Mouse (Mus musculus) stomach, embryonic 15.5 days (tissue): ENCODE data around the gene Diaph3. TPM values are rescaled to one million over a fixed set of nuclear protein-coding genes. Genes with fewer than 3 reads are reported as not detected.

Experiments
- ATAC-seq: fragments of 200-750 bp; cut with Nextera tagmentation; 2 replicates; pipeline ENCODE4 v1.8.0; 2017; ENCODE audit warnings: low read depth, moderate number of reproducible peaks, moderate TSS enrichment; ENCODE audit not compliant: insufficient read depth, low FRiP score
- H3K27ac ChIP-seq: fragments of 300-500 bp; sonication (generic); 2 replicates; pipeline ENCODE4 v1.5.1; 2015; ENCODE audit warnings: mild to moderate bottlenecking, inconsistent platforms
- H3K27me3 ChIP-seq: fragments of 300-500 bp; sonication (generic); replicated peaks from 2 replicates; pipeline ENCODE4 v1.6.1; 2015; ENCODE audit warnings: inconsistent platforms
- H3K36me3 ChIP-seq: fragments of 300-500 bp; sonication (generic); 2 replicates; pipeline ENCODE4 v1.6.1; 2015; ENCODE audit warnings: inconsistent platforms
- H3K4me1 ChIP-seq: fragments of 300-500 bp; sonication (generic); 2 replicates; pipeline ENCODE4 v1.6.1; 2015; ENCODE audit warnings: inconsistent platforms
- H3K4me2 ChIP-seq: fragments of 300-500 bp; sonication (generic); 2 replicates; pipeline ENCODE4 v1.6.1; 2015; ENCODE audit warnings: mild to moderate bottlenecking, inconsistent platforms
- H3K4me3 ChIP-seq: fragments of 300-500 bp; sonication (generic); replicated peaks from 2 replicates; pipeline ENCODE4 v1.5.1; 2015; ENCODE audit warnings: inconsistent platforms
- H3K9ac ChIP-seq: fragments of 300-500 bp; sonication (generic); 2 replicates; pipeline ENCODE4 v1.6.1; 2015; ENCODE audit warnings: inconsistent platforms
- H3K9me3 ChIP-seq: fragments of 300-500 bp; sonication (generic); 2 replicates; pipeline ENCODE4 v1.6.1; 2016; ENCODE audit warnings: inconsistent platforms
- WGBS: fragments of 180-500 bp; shearing (Covaris S2); methylation state at CpG from one replicate; pipeline ENCODE4 v1.1.7; 2015; 5-methylcytosine and 5-hydroxymethylcytosine counted together
- polyA plus RNA-seq: library from polyadenylated mRNA; unstranded; fragments of >200 nt; fragmentation: Nextera tagmentation; extraction: Ambion mirVana; gene quantifications from 2 replicates; pipeline ENCODE4 v1.2.1, GENCODE M21; 2015

Gene Diaph3
- polyA plus RNA-seq, 1 experiment from 2014 or later = 10.9 TPM

- Histone ChIP-seq H3K27ac (no peak overlapping the region), H3K4me1 (no peaks in the 10 kb centered on the region), H3K27me3 (no peaks in the 10 kb centered on the region), H3K9me3 (no peaks in the 10 kb centered on the region), H3K9ac (no peak overlapping the region), H3K4me2 (no peak overlapping the region), H3K36me3 (0 out of 2 replicates have a peak, but pooled peaks cover 4% of the 10 kb centered on the region), H3K4me3 (no peak overlapping the region)
- no peak for ATAC-seq
Measured at GRCm38 (mm10) chr14:86898898-86899297, 242.1 kb downstream of the Diaph3 start.

- H3K27me3 ChIP-seq = no peaks in the 10 kb centered on the region
- H3K4me2 ChIP-seq = no peak overlapping the region
- no peak overlapping the region for H3K9ac ChIP-seq
- H3K36me3 ChIP-seq = 0 out of 2 replicates have a peak, but pooled peaks cover 3% of the 10 kb centered on the region
- no peaks in the 10 kb centered on the region for H3K9me3 ChIP-seq
- WGBS = 72% methylated on average over 3 of the region's 3 CpGs
- H3K4me3 ChIP-seq = no peak overlapping the region
- H3K4me1 ChIP-seq = no peaks in the 10 kb centered on the region
- no peak for ATAC-seq
- H3K27ac ChIP-seq = no peak overlapping the region
Measured at GRCm38 (mm10) chr14:86889070-86889804, 251.8 kb downstream of the Diaph3 start.

GRCm38 (mm10) chr14:86885417-86886098, 255.5 kb downstream of the Diaph3 start:
- Histone ChIP-seq H3K27me3 (no peaks in the 10 kb centered on the region), H3K9ac (no peak overlapping the region), H3K36me3 (no peaks in the 10 kb centered on the region), H3K27ac (no peak overlapping the region), H3K9me3 (no peaks in the 10 kb centered on the region), H3K4me3 (no peak overlapping the region), H3K4me2 (no peak overlapping the region), H3K4me1 (no peaks in the 10 kb centered on the region)
- no peak for ATAC-seq
- WGBS = 69% methylated on average over 5 of the region's 5 CpGs

GRCm38 (mm10) chr14:86869536-86869935, 271.5 kb downstream of the Diaph3 start:
- no peak for ATAC-seq

GRCm38 (mm10) chr14:86867143-86867542, 273.9 kb downstream of the Diaph3 start:
- Histone ChIP-seq H3K36me3 (no peaks in the 10 kb centered on the region), H3K4me3 (no peak overlapping the region), H3K4me1 (no peaks in the 10 kb centered on the region), H3K9me3 (no peaks in the 10 kb centered on the region), H3K9ac (no peak overlapping the region), H3K4me2 (no peak overlapping the region), H3K27me3 (no peaks in the 10 kb centered on the region), H3K27ac (no peak overlapping the region)
- ATAC-seq = no peak
- 70% methylated on average over 3 of the region's 3 CpGs for WGBS

More at GRCm38 (mm10) chr14:86869536-86869935, 271.5 kb downstream of the Diaph3 start:
- Histone ChIP-seq H3K27me3 (no peaks in the 10 kb centered on the region), H3K4me3 (no peak overlapping the region), H3K36me3 (no peaks in the 10 kb centered on the region), H3K4me1 (no peaks in the 10 kb centered on the region), H3K9ac (no peak overlapping the region), H3K9me3 (no peaks in the 10 kb centered on the region), H3K4me2 (no peak overlapping the region), H3K27ac (no peak overlapping the region)
- 91% methylated on average over 5 of the region's 5 CpGs for WGBS

GRCm38 (mm10) chr14:86864053-86864452, 277.0 kb downstream of the Diaph3 start:
- Histone ChIP-seq H3K9ac (no peak overlapping the region), H3K4me3 (no peak overlapping the region), H3K9me3 (no peaks in the 10 kb centered on the region), H3K4me1 (no peaks in the 10 kb centered on the region), H3K36me3 (no peaks in the 10 kb centered on the region), H3K27me3 (no peaks in the 10 kb centered on the region), H3K27ac (no peak overlapping the region), H3K4me2 (no peak overlapping the region)
- ATAC-seq = no peak
- 85% methylated on average over 3 of the region's 3 CpGs for WGBS

- Histone ChIP-seq H3K9ac (no peak overlapping the region), H3K4me2 (no peak overlapping the region), H3K4me3 (no peak overlapping the region), H3K27me3 (no peaks in the 10 kb centered on the region), H3K36me3 (no peaks in the 10 kb centered on the region), H3K4me1 (no peaks in the 10 kb centered on the region), H3K27ac (no peak overlapping the region), H3K9me3 (no peaks in the 10 kb centered on the region)
- 81% methylated on average over 11 of the region's 11 CpGs for WGBS
- no peak for ATAC-seq
Measured at GRCm38 (mm10) chr14:86861277-86861946, 279.6 kb downstream of the Diaph3 start.

GRCm38 (mm10) chr14:86847154-86847810, 293.8 kb downstream of the Diaph3 start:
- Histone ChIP-seq H3K27ac (no peak overlapping the region), H3K36me3 (no peaks in the 10 kb centered on the region), H3K4me1 (no peaks in the 10 kb centered on the region), H3K4me3 (no peak overlapping the region), H3K9me3 (no peaks in the 10 kb centered on the region), H3K4me2 (no peak overlapping the region), H3K27me3 (no peaks in the 10 kb centered on the region), H3K9ac (no peak overlapping the region)
- no peak for ATAC-seq
- WGBS = 76% methylated on average over 4 of the region's 4 CpGs

- Histone ChIP-seq H3K27ac (no peak overlapping the region), H3K4me3 (no peak overlapping the region), H3K36me3 (no peaks in the 10 kb centered on the region), H3K9me3 (no peaks in the 10 kb centered on the region), H3K9ac (no peak overlapping the region), H3K4me1 (no peaks in the 10 kb centered on the region), H3K4me2 (no peak overlapping the region), H3K27me3 (no peaks in the 10 kb centered on the region)
- WGBS = 80% methylated on average over 3 of the region's 3 CpGs
- ATAC-seq = no peak
Measured at GRCm38 (mm10) chr14:86844075-86844474, 297.0 kb downstream of the Diaph3 start.

- Histone ChIP-seq H3K4me2 (no peak overlapping the region), H3K9me3 (no peaks in the 10 kb centered on the region), H3K27me3 (no peaks in the 10 kb centered on the region), H3K36me3 (no peaks in the 10 kb centered on the region), H3K4me1 (no peaks in the 10 kb centered on the region), H3K9ac (no peak overlapping the region), H3K4me3 (no peak overlapping the region), H3K27ac (no peak overlapping the region)
- 61% methylated on average over 2 of the region's 2 CpGs for WGBS
- ATAC-seq = no peak
Measured at GRCm38 (mm10) chr14:86837642-86838041, 303.4 kb downstream of the Diaph3 start.

GRCm38 (mm10) chr14:86834851-86835250, 306.2 kb downstream of the Diaph3 start:
- ATAC-seq = no peak
- no peak overlapping the region for H3K4me3 ChIP-seq
- H3K27ac ChIP-seq = no peak overlapping the region
- no peaks in the 10 kb centered on the region for H3K4me1 ChIP-seq
- H3K27me3 ChIP-seq = no peaks in the 10 kb centered on the region
- WGBS = 83% methylated on average over 2 of the region's 2 CpGs
- H3K4me2 ChIP-seq = no peak overlapping the region
- H3K9ac ChIP-seq = no peak overlapping the region
- no peaks in the 10 kb centered on the region for H3K36me3 ChIP-seq
- no peaks in the 10 kb centered on the region for H3K9me3 ChIP-seq

GRCm38 (mm10) chr14:86834269-86834668, 306.8 kb downstream of the Diaph3 start:
- no peaks in the 10 kb centered on the region for H3K9me3 ChIP-seq
- no peaks in the 10 kb centered on the region for H3K36me3 ChIP-seq
- no peaks in the 10 kb centered on the region for H3K27me3 ChIP-seq
- no peaks in the 10 kb centered on the region for H3K4me1 ChIP-seq
- H3K4me3 ChIP-seq = no peak overlapping the region
- no peak overlapping the region for H3K27ac ChIP-seq
- H3K9ac ChIP-seq = no peak overlapping the region
- H3K4me2 ChIP-seq = no peak overlapping the region
- WGBS = 92% methylated on average over 6 of the region's 6 CpGs
- ATAC-seq = no peak
